Mouse (Mus musculus) heart, adult 8-10 months (tissue): ENCODE measurements around the gene Cav3. TPM values are rescaled to one million over a fixed set of nuclear protein-coding genes. Genes with fewer than 3 reads are reported as not detected.

Source experiments
- DNase-seq: peaks from one replicate; pipeline ENCODE4 v3.0.0; 2022; ENCODE audit warnings: low spot score
- total RNA-seq, 4 experiments: library from RNA; stranded (reverse); gene quantifications; 2 replicates each; pipeline ENCODE4 v1.2.4; 2022

Gene Cav3
- total RNA-seq, 4 experiments from 2014 or later, result 68.1 to 83.6 (median 71.9) TPM

- DNase-seq, result peak; percentile 15
These were observed 35.3 kb downstream of the Cav3 start for GRCm38 (mm10) chr6:112494620-112495081.

GRCm38 (mm10) chr6:112495219-112495618 is 35.9 kb downstream of the Cav3 start:
- no peak for DNase-seq

GRCm38 (mm10) chr6:112496291-112497060 is 37.2 kb downstream of the Cav3 start:
- no peak for DNase-seq

GRCm38 (mm10) chr6:112497456-112497855 is 38.2 kb downstream of the Cav3 start:
- no peak for DNase-seq

GRCm38 (mm10) chr6:112498716-112499115 is 39.4 kb downstream of the Cav3 start:
- no peak for DNase-seq

- no peak for DNase-seq
These were observed 40.2 kb downstream of the Cav3 start for GRCm38 (mm10) chr6:112499456-112499855.

GRCm38 (mm10) chr6:112501156-112501555 is 41.9 kb downstream of the Cav3 start:
- DNase-seq, result no peak

- peak; percentile 45 for DNase-seq
These were observed 48.3 kb downstream of the Cav3 start for GRCm38 (mm10) chr6:112507617-112508016.

GRCm38 (mm10) chr6:112509590-112510131 is 50.4 kb downstream of the Cav3 start:
- no peak for DNase-seq

DNA sequence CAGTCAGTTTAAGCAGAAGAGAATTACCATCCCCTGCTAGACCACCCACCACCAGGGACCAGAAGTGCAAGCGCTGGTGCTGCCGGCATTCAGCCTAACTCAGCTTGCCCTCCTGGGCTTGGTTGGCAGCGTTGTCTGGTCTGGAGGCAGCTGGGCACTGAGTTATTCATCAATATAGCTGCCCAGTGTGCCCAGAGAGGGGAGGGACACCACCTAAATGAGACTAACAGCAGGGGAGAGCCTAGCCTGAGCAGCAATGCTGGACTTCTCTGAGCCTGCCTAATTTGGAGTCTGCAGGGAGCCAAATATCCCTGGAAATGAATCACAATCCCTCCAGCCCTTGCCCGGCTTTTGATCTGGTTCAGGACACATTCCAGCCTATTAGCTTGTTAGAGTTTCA is 51.0 kb downstream of the Cav3 start:
- no peak for DNase-seq

GRCm38 (mm10) chr6:112514591-112514990 is 55.3 kb downstream of the Cav3 start:
- peak; percentile 46 for DNase-seq

DNA sequence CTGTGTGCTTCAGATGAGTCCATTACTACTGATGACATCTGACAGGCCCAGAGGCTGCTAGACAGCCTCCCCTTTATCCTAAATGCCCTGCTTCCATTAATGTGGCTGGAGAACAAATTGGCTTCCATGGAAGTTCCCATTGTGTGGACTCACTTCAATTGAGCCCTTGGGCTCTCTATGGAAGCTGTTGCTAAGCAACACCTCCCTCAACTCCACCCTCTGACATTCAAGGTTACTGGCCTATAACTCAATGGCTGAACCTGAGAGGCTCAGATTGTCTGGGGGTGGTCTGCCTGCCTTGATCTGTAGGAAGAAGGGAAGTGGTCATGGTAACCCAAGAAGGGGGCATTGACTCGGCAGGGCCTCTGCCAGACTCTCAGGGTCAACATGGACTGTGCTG is 57.2 kb downstream of the Cav3 start:
- no peak for DNase-seq

GRCm38 (mm10) chr6:112517572-112517971 is 58.3 kb downstream of the Cav3 start:
- DNase-seq, result no peak

DNA sequence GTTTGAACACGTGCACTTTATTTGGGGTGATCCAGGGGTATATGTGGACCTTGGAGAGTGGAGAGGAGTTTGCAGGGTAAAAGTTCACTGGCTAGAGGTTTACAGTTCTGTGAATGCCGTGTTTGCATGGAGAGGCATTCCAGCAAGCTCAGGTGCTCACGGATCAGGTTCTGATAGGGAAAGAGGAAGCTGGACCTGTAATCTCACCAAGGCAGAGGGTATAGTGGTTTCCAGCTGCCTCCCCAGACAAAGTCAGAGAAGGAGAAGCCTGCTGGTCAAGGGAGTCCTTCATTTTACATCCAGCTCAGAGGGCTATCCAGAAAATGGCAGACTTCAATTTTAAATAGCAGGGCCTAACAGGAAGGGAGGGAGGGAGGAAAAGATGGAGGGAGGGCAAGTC is 58.7 kb downstream of the Cav3 start:
- no peak for DNase-seq

Other genes with a start within 250 kb of the Cav3 start
- 10 to 100 TPM; 32.8 to 38.7 (median 36.6) TPM for gene Lmcd1, start 185.7 kb upstream of the Cav3 start, total RNA-seq
- 1 to 10 TPM in 3 of 4 experiments, under 1 TPM in 1; 0.94 to 1.7 (median 1.4) TPM for gene Ssu2, start 71.5 kb upstream of the Cav3 start, total RNA-seq
- gene Oxtr, start 30.4 kb downstream of the Cav3 start, total RNA-seq, result under 1 TPM; 0.22 to 0.34 (median 0.23) TPM
- 1 to 10 TPM; 1.6 to 2.4 (median 1.8) TPM for gene Rad18, start 237.2 kb downstream of the Cav3 start, total RNA-seq